Mouse (Mus musculus) heart, embryonic 10.5 days (tissue): ENCODE measurements around the gene Prkch. TPM values are rescaled to one million over a fixed set of nuclear protein-coding genes. Genes with fewer than 3 reads are reported as not detected.

ENCODE experiments used
- DNase-seq: peaks from one replicate; pipeline ENCODE4 v3.0.0-alpha.2; 2017; ENCODE audit warnings: low spot score
- H3K27ac ChIP-seq: fragments of 300-500 bp; sonication (generic); 2 replicates; pipeline ENCODE4 v1.5.1; 2016; ENCODE audit warnings: mild to moderate bottlenecking
- H3K27me3 ChIP-seq: fragments of 300-500 bp; sonication (generic); 2 replicates; pipeline ENCODE4 v1.6.1; 2016; ENCODE audit warnings: mild to moderate bottlenecking; ENCODE audit not compliant: poor library complexity, insufficient read depth, severe bottlenecking
- H3K36me3 ChIP-seq: fragments of 300-500 bp; sonication (generic); 2 replicates; pipeline ENCODE4 v1.6.1; 2016; ENCODE audit warnings: mild to moderate bottlenecking, moderate library complexity
- H3K4me1 ChIP-seq: fragments of 300-500 bp; sonication (generic); 2 replicates; pipeline ENCODE4 v1.6.1; 2016; ENCODE audit warnings: mild to moderate bottlenecking
- H3K4me3 ChIP-seq: fragments of 300-500 bp; sonication (generic); 2 replicates; pipeline ENCODE4 v1.5.1; 2016; ENCODE audit warnings: mild to moderate bottlenecking, moderate library complexity
- H3K9me3 ChIP-seq: fragments of 300-500 bp; sonication (generic); 2 replicates; pipeline ENCODE4 v1.6.1; 2016; ENCODE audit warnings: mild to moderate bottlenecking, moderate library complexity
- WGBS: fragments of 180-500 bp; shearing (Covaris S2); methylation state at CpG from one replicate; pipeline ENCODE4 v1.1.7; 2016; 5-methylcytosine and 5-hydroxymethylcytosine counted together
- polyA plus RNA-seq: library from polyadenylated mRNA; unstranded; fragments of >200 nt; fragmentation: Nextera tagmentation; extraction: Ambion mirVana; gene quantifications from 2 replicates; pipeline ENCODE4 v1.2.1, GENCODE M21; 2016

Prkch gene
- polyA plus RNA-seq, 1 experiment from 2014 or later: 16.9 TPM

GRCm38 (mm10) chr12:73607381-73608064, 22.9 kb downstream of the Prkch start:
- Histone ChIP-seq H3K27me3 (no peaks in the 10 kb centered on the region), H3K36me3 (no peaks in the 10 kb centered on the region), H3K9me3 (no peaks in the 10 kb centered on the region), H3K4me3 (no peak overlapping the region), H3K4me1 (peaks cover 36% of the 10 kb centered on the region), H3K27ac (peak overlapping the region; percentile 29; the same call in 1 of the 2 replicates)
- DNase-seq: no peak
- WGBS: 47% methylated on average over 13 of the region's 13 CpGs

GRCm38 (mm10) chr12:73608065-73608397, 23.4 kb downstream of the Prkch start:
- DNase-seq: no peak
- WGBS: 20% methylated on average over 4 of the region's 4 CpGs
- Histone ChIP-seq H3K4me3 (no peak overlapping the region), H3K36me3 (no peaks in the 10 kb centered on the region), H3K27ac (peak overlapping the region; percentile 29; the same call in 1 of the 2 replicates), H3K27me3 (no peaks in the 10 kb centered on the region), H3K4me1 (peaks cover 36% of the 10 kb centered on the region), H3K9me3 (no peaks in the 10 kb centered on the region)

- Histone ChIP-seq H3K36me3 (no peaks in the 10 kb centered on the region), H3K4me3 (no peak overlapping the region), H3K9me3 (no peaks in the 10 kb centered on the region), H3K27me3 (no peaks in the 10 kb centered on the region), H3K4me1 (peaks cover 36% of the 10 kb centered on the region), H3K27ac (no peak overlapping the region)
- WGBS: 82% methylated on average over 3 of the region's 3 CpGs
- no peak for DNase-seq
Observed at GRCm38 (mm10) chr12:73609262-73609661, 24.7 kb downstream of the Prkch start.

- WGBS: 84% methylated on average over 18 of the region's 18 CpGs
- Histone ChIP-seq H3K27me3 (no peaks in the 10 kb centered on the region), H3K27ac (no peak overlapping the region), H3K9me3 (no peaks in the 10 kb centered on the region), H3K4me3 (no peak overlapping the region), H3K4me1 (peaks cover 34% of the 10 kb centered on the region), H3K36me3 (no peaks in the 10 kb centered on the region)
- no peak for DNase-seq
Observed at GRCm38 (mm10) chr12:73609676-73610545, 25.3 kb downstream of the Prkch start.

GRCm38 (mm10) chr12:73610831-73611370, 26.3 kb downstream of the Prkch start:
- 71% methylated on average over 8 of the region's 8 CpGs for WGBS
- Histone ChIP-seq H3K27ac (no peak overlapping the region), H3K4me1 (peaks cover 29% of the 10 kb centered on the region), H3K9me3 (no peaks in the 10 kb centered on the region), H3K27me3 (no peaks in the 10 kb centered on the region), H3K4me3 (no peak overlapping the region), H3K36me3 (no peaks in the 10 kb centered on the region)
- no peak for DNase-seq

GRCm38 (mm10) chr12:73611741-73612140, 27.1 kb downstream of the Prkch start:
- no peaks in the 10 kb centered on the region for H3K27me3 ChIP-seq
- H3K36me3 ChIP-seq: no peaks in the 10 kb centered on the region
- WGBS: 83% methylated on average over 3 of the region's 3 CpGs
- H3K27ac ChIP-seq: no peak overlapping the region
- no peak overlapping the region for H3K4me3 ChIP-seq
- peaks cover 34% of the 10 kb centered on the region for H3K4me1 ChIP-seq
- no peaks in the 10 kb centered on the region for H3K9me3 ChIP-seq
- no peak for DNase-seq

- Histone ChIP-seq H3K9me3 (no peaks in the 10 kb centered on the region), H3K4me1 (peaks cover 29% of the 10 kb centered on the region), H3K27me3 (no peaks in the 10 kb centered on the region), H3K4me3 (no peak overlapping the region), H3K27ac (no peak overlapping the region), H3K36me3 (no peaks in the 10 kb centered on the region)
- DNase-seq: no peak
- 81% methylated on average over 6 of the region's 6 CpGs for WGBS
Observed at GRCm38 (mm10) chr12:73613183-73613582, 28.6 kb downstream of the Prkch start.

GRCm38 (mm10) chr12:73617652-73618051, 33.1 kb downstream of the Prkch start:
- no peaks in the 10 kb centered on the region for H3K9me3 ChIP-seq
- H3K4me3 ChIP-seq: no peak overlapping the region
- no peak overlapping the region for H3K27ac ChIP-seq
- peak; percentile 79 for DNase-seq
- no peaks in the 10 kb centered on the region for H3K36me3 ChIP-seq
- peaks cover 12% of the 10 kb centered on the region for H3K4me1 ChIP-seq
- WGBS: 29% methylated on average over 10 of the region's 10 CpGs
- no peaks in the 10 kb centered on the region for H3K27me3 ChIP-seq

GRCm38 (mm10) chr12:73625277-73626032, 40.9 kb downstream of the Prkch start:
- Histone ChIP-seq H3K36me3 (no peaks in the 10 kb centered on the region), H3K27ac (no peak overlapping the region), H3K4me3 (no peak overlapping the region), H3K4me1 (peaks cover 5% of the 10 kb centered on the region; the same call in 1 of the 2 replicates), H3K27me3 (no peaks in the 10 kb centered on the region), H3K9me3 (no peaks in the 10 kb centered on the region)
- no peak for DNase-seq
- 82% methylated on average over 6 of the region's 6 CpGs for WGBS

GRCm38 (mm10) chr12:73627902-73628301, 43.3 kb downstream of the Prkch start:
- Histone ChIP-seq H3K36me3 (no peaks in the 10 kb centered on the region), H3K4me1 (peaks cover 18% of the 10 kb centered on the region), H3K4me3 (no peak overlapping the region), H3K27ac (no peak overlapping the region), H3K27me3 (no peaks in the 10 kb centered on the region), H3K9me3 (no peaks in the 10 kb centered on the region)
- DNase-seq: no peak
- 86% methylated on average over 14 of the region's 14 CpGs for WGBS

GRCm38 (mm10) chr12:73630596-73630995, 46.0 kb downstream of the Prkch start:
- H3K27ac ChIP-seq: no peak overlapping the region
- H3K4me1 ChIP-seq: peaks cover 16% of the 10 kb centered on the region
- no peaks in the 10 kb centered on the region for H3K27me3 ChIP-seq
- 63% methylated on average over 11 of the region's 11 CpGs for WGBS
- DNase-seq: no peak
- H3K36me3 ChIP-seq: no peaks in the 10 kb centered on the region
- no peaks in the 10 kb centered on the region for H3K9me3 ChIP-seq
- no peak overlapping the region for H3K4me3 ChIP-seq

GRCm38 (mm10) chr12:73631148-73631547, 46.6 kb downstream of the Prkch start:
- H3K27me3 ChIP-seq: no peaks in the 10 kb centered on the region
- H3K9me3 ChIP-seq: no peaks in the 10 kb centered on the region
- no peak overlapping the region for H3K4me3 ChIP-seq
- no peak overlapping the region for H3K27ac ChIP-seq
- 76% methylated on average over 11 of the region's 11 CpGs for WGBS
- no peak for DNase-seq
- H3K36me3 ChIP-seq: no peaks in the 10 kb centered on the region
- H3K4me1 ChIP-seq: peaks cover 16% of the 10 kb centered on the region
